Mouse (Mus musculus) adrenal gland, postnatal 25 days (tissue): Measurements from ENCODE around the gene Gm14408. TPM values are rescaled to one million over a fixed set of nuclear protein-coding genes. Genes with fewer than 3 reads are reported as not detected.
"Not testable (repeated sequence)": the region's sequence is repeated elsewhere in the genome, so short reads cannot be mapped to it uniquely, and the experiment has no call there.

Experiments
- DNase-seq: peaks from one replicate; pipeline ENCODE4 v3.0.0; 2021; ENCODE audit warnings: mixed read lengths
- long read RNA-seq: library from polyadenylated mRNA; stranded (forward); transcript quantifications from one replicate; pipeline ENCODE4 v2.0.0, GENCODE M21; 2021
- total RNA-seq: library from RNA; stranded (reverse); gene quantifications from 2 replicates; pipeline ENCODE4 v1.2.3, GENCODE M21; 2021

Gm14408 gene
- total RNA-seq = not detected in 2 replicates
- long read RNA-seq = 0 reads

GRCm38 (mm10) chr2:176830840-176831239 lies at the start of gene Gm14408:
Gene Gm14408 (plus strand): TSS chr2:176831140.
- DNase-seq = not testable (repeated sequence)

DNA sequence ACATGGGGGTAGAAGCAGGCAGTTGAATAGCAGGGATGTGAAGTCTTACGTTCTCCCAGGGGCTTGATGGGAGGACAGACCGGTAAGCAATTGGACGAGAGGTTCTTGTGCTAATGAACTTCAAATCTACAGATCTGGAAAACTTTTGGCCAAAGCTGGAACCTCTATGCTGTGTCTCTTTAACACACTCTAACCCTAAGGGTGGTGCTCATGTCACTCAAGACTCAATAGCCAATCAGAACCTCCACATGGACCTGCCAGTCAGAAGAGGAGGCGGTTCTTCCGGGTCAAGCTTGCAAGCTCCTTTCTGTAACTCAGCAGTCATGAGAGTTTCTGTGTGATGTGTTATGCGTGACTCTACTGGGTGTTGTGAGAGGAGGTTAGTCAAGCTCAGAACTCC lies 32.6 kb upstream of the Gm14408 start, which contains the start of gene Gm14295:
Gene Gm14295, plus strand, starts transcription at position 301 of the 400 bp plus-strand sequence.
- not testable (repeated sequence) for DNase-seq

DNA sequence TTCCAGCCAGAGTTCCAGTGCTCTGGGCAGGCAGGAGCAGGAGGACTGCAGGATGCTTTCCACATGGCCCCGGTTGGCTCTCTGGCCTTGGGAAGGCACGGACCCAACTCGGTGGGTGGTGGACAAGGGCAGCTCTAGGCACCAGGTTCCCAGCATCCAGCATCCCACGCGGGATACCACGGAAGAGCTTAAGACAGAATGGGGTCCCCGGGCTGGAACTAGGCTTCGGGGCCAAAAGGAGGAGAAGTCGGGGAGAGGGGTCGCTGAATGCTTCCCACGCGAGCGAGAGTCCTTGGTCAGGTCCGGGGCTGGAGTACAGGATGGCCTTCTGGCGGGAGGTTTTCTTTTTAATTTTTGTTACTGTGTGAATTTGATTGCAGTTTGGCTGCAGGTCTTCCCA lies 32.2 kb upstream of the Gm14408 start:
- DNase-seq = not testable (repeated sequence)

Other genes starting within 250 kb of the Gm14408 start
- gene Gm14308, start 194.8 kb upstream of the Gm14408 start, total RNA-seq = 6.3 and 10.4 TPM in 2 replicates
- 10.6 and 17.3 TPM in 2 replicates for gene Zfp973, start 160.6 kb upstream of the Gm14408 start, total RNA-seq
- gene Gm14305, start 122.8 kb upstream of the Gm14408 start, total RNA-seq = 15.1 and 15.8 TPM in 2 replicates
- 6.5 and 12.8 TPM in 2 replicates for gene Gm14295, start 32.5 kb upstream of the Gm14408 start, total RNA-seq
- 14.0 and 14.4 TPM in 2 replicates for gene Gm14296, start 96.7 kb downstream of the Gm14408 start, total RNA-seq
- 19.3 and 31.9 TPM in 2 replicates for gene Gm14419, start 169.8 kb downstream of the Gm14408 start, total RNA-seq
- 1.0 and 1.9 TPM in 2 replicates for gene Gm14401, start 243.2 kb downstream of the Gm14408 start, total RNA-seq